Mouse (Mus musculus): ENCODE measurements around the gene Sqstm1. TPM values are rescaled to one million over a fixed set of nuclear protein-coding genes. Genes with fewer than 3 reads are reported as not detected.

Sqstm1 gene
- polyA plus RNA-seq, 1 experiment from 2014 or later, result 193 TPM

DNA sequence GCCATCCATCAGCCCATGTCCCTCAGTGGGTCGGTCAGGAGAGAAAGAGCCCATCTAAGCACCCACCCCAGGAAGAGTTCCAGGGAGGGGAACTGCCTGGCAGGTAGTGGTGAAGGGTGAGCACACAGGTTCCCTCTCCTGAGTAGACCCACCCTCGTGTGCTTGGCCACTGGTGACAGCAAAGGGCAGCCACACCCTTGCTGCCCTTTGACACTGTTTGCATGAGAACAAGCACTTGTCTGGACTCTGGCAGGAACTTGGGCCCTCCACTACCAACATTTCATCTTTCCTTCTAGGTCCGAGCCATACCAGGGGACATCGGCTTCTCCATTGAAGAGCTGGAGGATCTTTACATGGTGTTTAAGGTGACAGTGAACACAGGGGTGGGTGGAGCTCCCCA, 51.3 kb downstream of the Sqstm1 start:
- peaks cover 95% of the 10 kb centered on the region for H3K36me3 ChIP-seq

DNA sequence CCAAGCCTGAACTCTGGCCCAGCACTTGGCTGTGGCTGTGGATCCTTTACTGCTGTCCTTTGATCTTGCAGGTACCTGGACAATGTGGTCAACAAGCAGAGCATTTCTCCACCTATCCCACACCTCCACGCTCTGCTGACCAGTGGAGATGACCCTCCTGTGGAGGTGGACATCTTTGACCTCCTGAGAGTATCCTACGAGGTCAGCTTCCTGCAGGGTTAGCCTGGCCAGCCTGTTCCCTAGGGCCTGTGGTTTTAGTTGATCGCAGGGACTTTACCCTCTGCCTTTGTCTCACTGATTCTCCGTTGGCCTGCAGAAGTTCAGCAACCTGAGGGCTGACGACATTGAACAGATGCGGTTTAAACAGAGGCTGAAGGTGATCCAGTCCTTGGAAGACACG, 52.3 kb downstream of the Sqstm1 start:
- Histone ChIP-seq H3K4me3 (no peak overlapping the region), H3K27ac (no peak overlapping the region), H3K4me2 (no peak overlapping the region), H3K36me3 (peaks cover 95% of the 10 kb centered on the region), H3K27me3 (no peaks in the 10 kb centered on the region), H3K9ac (no peak overlapping the region), H3K9me3 (no peaks in the 10 kb centered on the region), H3K4me1 (no peaks in the 10 kb centered on the region)
- whole genome bisulfite sequencing, result 94% methylated on average over 7 of the region's 7 CpGs
- ATAC-seq (ENCODE audit: insufficient number of reproducible peaks, insufficient read depth, low FRiP score, low TSS enrichment, low read depth), result no peak

More for the DNA sequence above, 51.3 kb downstream of the Sqstm1 start:
- no peak for ATAC-seq (ENCODE audit: insufficient number of reproducible peaks, insufficient read depth, low FRiP score, low TSS enrichment, low read depth)
- Histone ChIP-seq H3K4me1 (no peaks in the 10 kb centered on the region), H3K9me3 (no peaks in the 10 kb centered on the region), H3K27me3 (no peaks in the 10 kb centered on the region), H3K9ac (no peak overlapping the region), H3K27ac (no peak overlapping the region), H3K4me3 (no peak overlapping the region), H3K4me2 (no peak overlapping the region)
- WGBS, result 79% methylated on average over 4 of the region's 4 CpGs

DNA sequence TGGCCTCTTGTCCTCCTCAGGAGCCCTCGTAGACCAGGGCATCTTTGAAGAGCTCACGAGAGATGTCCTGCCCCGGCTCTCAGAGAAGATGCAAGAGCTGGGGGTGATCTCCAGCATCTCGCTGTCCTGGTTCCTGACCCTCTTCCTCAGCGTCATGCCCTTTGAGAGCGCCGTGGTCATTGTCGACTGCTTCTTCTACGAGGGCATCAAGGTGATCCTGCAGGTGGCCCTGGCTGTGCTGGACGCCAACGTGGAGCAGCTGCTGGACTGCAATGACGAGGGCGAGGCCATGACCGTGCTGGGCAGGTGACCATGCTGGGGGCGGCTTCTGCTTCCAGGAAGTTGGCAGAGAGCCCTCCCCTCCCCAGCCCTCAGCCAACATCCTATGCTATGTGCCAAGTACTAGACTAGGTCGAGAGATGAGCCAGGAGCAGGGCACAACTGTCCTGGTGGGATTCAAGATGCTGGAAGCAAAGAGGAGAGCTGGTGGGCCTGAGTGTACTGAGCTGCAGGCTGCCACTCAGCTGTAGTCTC, 53.8 kb downstream of the Sqstm1 start:
- H3K27ac ChIP-seq, result no peak overlapping the region
- H3K4me1 ChIP-seq, result no peaks in the 10 kb centered on the region
- no peak for ATAC-seq (ENCODE audit: insufficient number of reproducible peaks, insufficient read depth, low FRiP score, low TSS enrichment, low read depth)
- no peak overlapping the region for H3K9ac ChIP-seq
- no peaks in the 10 kb centered on the region for H3K9me3 ChIP-seq
- no peak overlapping the region for H3K4me2 ChIP-seq
- WGBS, result 92% methylated on average over 16 of the region's 16 CpGs
- H3K4me3 ChIP-seq, result no peak overlapping the region
- peaks cover 95% of the 10 kb centered on the region for H3K36me3 ChIP-seq
- no peaks in the 10 kb centered on the region for H3K27me3 ChIP-seq

DNA sequence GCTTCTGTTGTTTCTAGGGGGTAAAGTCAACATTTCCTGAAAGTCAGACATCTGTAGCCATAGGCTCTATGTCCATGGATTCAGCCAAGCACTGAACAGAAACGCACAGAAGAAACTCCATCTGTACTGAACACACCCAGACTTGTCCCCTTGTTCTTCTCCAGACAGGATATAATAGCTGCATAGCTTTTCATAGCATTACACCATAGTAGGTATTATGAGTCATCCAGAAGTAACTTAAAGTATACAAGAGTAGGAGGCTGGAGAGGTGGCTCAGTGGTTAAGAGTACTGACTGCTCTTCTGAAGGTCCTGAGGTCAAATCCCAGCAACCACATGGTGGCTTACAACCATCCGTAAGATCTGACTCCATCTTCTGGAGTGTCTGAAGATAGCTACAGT, 54.8 kb downstream of the Sqstm1 start:
- no peaks in the 10 kb centered on the region for H3K27me3 ChIP-seq
- no peaks in the 10 kb centered on the region for H3K4me1 ChIP-seq
- 97% methylated on average over 2 of the region's 2 CpGs for WGBS
- no peak overlapping the region for H3K9ac ChIP-seq
- peaks cover 100% of the 10 kb centered on the region for H3K36me3 ChIP-seq
- no peak overlapping the region for H3K4me2 ChIP-seq
- H3K4me3 ChIP-seq, result no peak overlapping the region
- H3K9me3 ChIP-seq, result no peaks in the 10 kb centered on the region
- H3K27ac ChIP-seq, result no peak overlapping the region
- ATAC-seq (ENCODE audit: insufficient number of reproducible peaks, insufficient read depth, low FRiP score, low TSS enrichment, low read depth), result no peak

DNA sequence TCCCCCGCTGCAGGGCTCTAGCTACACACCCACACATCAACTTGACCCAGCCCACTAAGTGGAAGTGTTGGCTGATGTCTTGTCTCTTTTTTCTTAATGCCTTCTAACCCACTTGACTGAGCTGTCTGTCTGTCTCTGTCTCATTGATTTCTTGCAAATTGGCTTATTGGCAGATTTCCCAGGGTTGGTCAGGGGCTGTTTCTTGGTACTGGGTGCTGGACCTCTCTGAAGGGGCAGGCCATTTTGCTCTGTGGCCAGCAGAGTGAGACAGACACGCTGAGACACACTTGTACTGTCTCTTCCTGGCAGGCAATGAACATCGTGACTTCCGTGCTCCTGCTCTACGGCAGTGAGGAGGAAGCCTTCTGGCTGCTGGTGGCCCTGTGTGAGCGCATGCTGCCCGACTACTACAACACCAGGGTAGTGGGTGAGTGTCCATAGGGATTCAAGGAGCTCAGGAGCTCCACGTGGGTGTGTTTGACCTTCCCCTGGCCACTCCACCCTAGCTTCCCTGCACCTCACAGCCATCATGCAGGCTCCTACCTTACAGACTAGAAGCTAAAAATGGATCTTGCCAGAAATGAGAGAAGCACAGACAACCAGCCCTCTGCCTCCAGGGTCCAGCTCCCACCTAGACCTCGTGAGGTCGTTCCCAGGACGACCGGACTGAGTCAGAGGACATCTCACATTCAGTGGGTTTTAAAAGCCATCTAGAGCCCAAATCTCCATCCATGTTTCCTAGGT, 55.7 kb downstream of the Sqstm1 start:
- H3K4me3 ChIP-seq, result no peak overlapping the region
- H3K27ac ChIP-seq, result no peak overlapping the region
- 81% methylated on average over 12 of the region's 12 CpGs for WGBS
- ATAC-seq (ENCODE audit: insufficient number of reproducible peaks, insufficient read depth, low FRiP score, low TSS enrichment, low read depth), result no peak
- no peaks in the 10 kb centered on the region for H3K9me3 ChIP-seq
- peaks cover 100% of the 10 kb centered on the region for H3K36me3 ChIP-seq
- no peaks in the 10 kb centered on the region for H3K27me3 ChIP-seq
- H3K9ac ChIP-seq, result no peak overlapping the region
- no peaks in the 10 kb centered on the region for H3K4me1 ChIP-seq
- no peak overlapping the region for H3K4me2 ChIP-seq

DNA sequence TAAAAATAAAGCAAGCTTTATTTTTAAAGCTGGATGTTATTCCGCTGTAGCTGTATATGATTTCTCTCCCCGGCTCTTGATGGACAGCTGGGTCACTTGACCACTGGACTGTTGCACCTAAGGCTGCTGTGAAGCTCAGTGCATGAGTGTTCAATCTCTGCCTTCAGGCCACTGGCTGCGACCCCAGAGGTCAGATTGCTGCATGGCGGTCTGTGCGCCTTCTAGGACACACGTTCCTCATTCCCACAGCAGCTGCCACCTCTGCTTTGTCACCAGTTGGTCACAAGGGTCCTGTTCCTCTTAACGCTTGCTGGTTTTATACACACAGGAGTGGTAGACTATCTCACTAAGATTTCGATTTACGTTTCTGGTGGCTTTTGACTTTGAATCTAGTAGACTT, 56.5 kb downstream of the Sqstm1 start:
- H3K9me3 ChIP-seq, result no peaks in the 10 kb centered on the region
- ATAC-seq (ENCODE audit: insufficient number of reproducible peaks, insufficient read depth, low FRiP score, low TSS enrichment, low read depth), result no peak
- peaks cover 100% of the 10 kb centered on the region for H3K36me3 ChIP-seq
- H3K9ac ChIP-seq, result no peak overlapping the region
- no peak overlapping the region for H3K4me3 ChIP-seq
- H3K4me2 ChIP-seq, result no peak overlapping the region
- no peaks in the 10 kb centered on the region for H3K4me1 ChIP-seq
- no peak overlapping the region for H3K27ac ChIP-seq
- no peaks in the 10 kb centered on the region for H3K27me3 ChIP-seq
- WGBS, result 48% methylated on average over 9 of the region's 9 CpGs

DNA sequence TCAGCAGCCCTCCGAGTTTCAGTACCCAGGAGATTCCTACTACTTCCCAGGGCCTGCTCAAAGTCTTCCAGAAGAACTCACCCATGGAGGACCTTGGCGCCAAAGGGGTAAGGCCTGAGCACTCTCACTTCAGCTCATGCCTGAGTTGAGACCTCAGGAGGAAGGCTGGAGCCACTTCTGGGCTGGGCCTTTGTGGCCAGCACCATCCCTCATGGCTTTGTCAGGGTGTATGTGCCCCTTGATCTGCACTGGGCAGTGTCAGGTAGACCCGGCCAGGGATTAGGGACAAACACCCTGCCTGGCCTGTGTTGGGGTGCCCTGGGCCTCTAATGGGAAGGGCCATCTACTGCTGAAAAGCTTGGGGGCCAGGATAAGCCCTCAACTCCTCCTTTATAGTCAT, 59.3 kb downstream of the Sqstm1 start:
- H3K27ac ChIP-seq, result no peak overlapping the region
- no peak overlapping the region for H3K4me2 ChIP-seq
- no peak for ATAC-seq (ENCODE audit: insufficient number of reproducible peaks, insufficient read depth, low FRiP score, low TSS enrichment, low read depth)
- H3K9me3 ChIP-seq, result no peaks in the 10 kb centered on the region
- H3K27me3 ChIP-seq, result no peaks in the 10 kb centered on the region
- WGBS, result 83% methylated on average over 3 of the region's 3 CpGs
- H3K36me3 ChIP-seq, result peaks cover 99% of the 10 kb centered on the region
- H3K4me1 ChIP-seq, result no peaks in the 10 kb centered on the region
- H3K4me3 ChIP-seq, result no peak overlapping the region
- no peak overlapping the region for H3K9ac ChIP-seq

DNA sequence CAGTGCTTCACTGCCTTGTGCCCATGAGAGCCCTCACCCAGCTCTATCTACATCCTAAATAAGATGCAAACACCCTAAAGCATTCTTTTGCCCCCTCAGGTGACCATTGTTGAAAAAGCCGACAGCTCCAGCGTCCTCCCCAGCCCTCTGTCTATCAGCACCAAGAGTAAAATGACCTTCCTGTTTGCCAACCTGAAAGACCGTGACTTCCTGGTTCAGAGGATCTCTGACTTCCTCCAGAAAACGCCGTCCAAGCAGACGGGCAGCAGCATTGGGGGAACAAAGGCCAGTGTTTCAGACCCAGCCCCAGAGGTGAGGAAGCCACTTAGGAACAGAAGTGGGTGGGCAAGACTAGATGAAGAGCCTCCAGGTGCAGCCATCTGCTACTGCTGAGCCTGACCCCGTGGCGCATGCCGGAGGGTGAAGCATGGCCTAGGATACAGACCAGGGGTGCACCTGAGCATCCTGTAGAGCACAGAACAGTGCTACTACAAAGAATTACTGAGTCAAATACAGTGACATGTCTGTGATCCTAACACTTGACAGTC, 61.0 kb downstream of the Sqstm1 start:
- H3K27me3 ChIP-seq, result no peaks in the 10 kb centered on the region
- 75% methylated on average over 9 of the region's 9 CpGs for WGBS
- peaks cover 99% of the 10 kb centered on the region for H3K36me3 ChIP-seq
- no peaks in the 10 kb centered on the region for H3K4me1 ChIP-seq
- H3K4me2 ChIP-seq, result no peak overlapping the region
- H3K4me3 ChIP-seq, result no peak overlapping the region
- H3K9ac ChIP-seq, result no peak overlapping the region
- ATAC-seq (ENCODE audit: insufficient number of reproducible peaks, insufficient read depth, low FRiP score, low TSS enrichment, low read depth), result no peak
- no peaks in the 10 kb centered on the region for H3K9me3 ChIP-seq
- no peak overlapping the region for H3K27ac ChIP-seq

Small RNA genes within 50 kb of the gene (microRNA-seq; reads per million reads assigned to microRNA genes)
- not detected for gene Mir6919

Other genes with a start within 250 kb of the Sqstm1 start
- gene Rnf130, start 185.5 kb downstream of the Sqstm1 start, polyA plus RNA-seq (2015; fragmentation: Nextera tagmentation; extraction: Ambion mirVana), result 75.4 and 91.9 TPM in 2 replicates
- 44.9 and 47.8 TPM in 2 replicates for gene Tbc1d9b, start 79.4 kb downstream of the Sqstm1 start, polyA plus RNA-seq (2015; fragmentation: Nextera tagmentation; extraction: Ambion mirVana)
- 18.0 and 22.9 TPM in 2 replicates for gene Mrnip, start 36.4 kb downstream of the Sqstm1 start, polyA plus RNA-seq (2015; fragmentation: Nextera tagmentation; extraction: Ambion mirVana)
- gene Mgat4b, start 63 bp upstream of the Sqstm1 start, polyA plus RNA-seq (2015; fragmentation: Nextera tagmentation; extraction: Ambion mirVana), result 15.8 and 21.5 TPM in 2 replicates
- 1.7 and 1.8 TPM in 2 replicates for gene Ltc4s, start 27.8 kb upstream of the Sqstm1 start, polyA plus RNA-seq (2015; fragmentation: Nextera tagmentation; extraction: Ambion mirVana)
- 7.1 and 8.1 TPM in 2 replicates for gene Maml1, start 81.5 kb upstream of the Sqstm1 start, polyA plus RNA-seq (2015; fragmentation: Nextera tagmentation; extraction: Ambion mirVana)
- gene Canx, start 114.8 kb upstream of the Sqstm1 start, polyA plus RNA-seq (2015; fragmentation: Nextera tagmentation; extraction: Ambion mirVana), result 289 and 322 TPM in 2 replicates
- gene Cby3, start 143.6 kb upstream of the Sqstm1 start, polyA plus RNA-seq (2015; fragmentation: Nextera tagmentation; extraction: Ambion mirVana), result 0.52 and 0.54 TPM in 2 replicates
- 541 and 593 TPM in 2 replicates for gene Hnrnph1, start 166.2 kb upstream of the Sqstm1 start, polyA plus RNA-seq (2015; fragmentation: Nextera tagmentation; extraction: Ambion mirVana)
- 25.3 and 28.2 TPM in 2 replicates for gene Rufy1, start 220.3 kb upstream of the Sqstm1 start, polyA plus RNA-seq (2015; fragmentation: Nextera tagmentation; extraction: Ambion mirVana)

Data from embryonic facial prominence, embryonic 13.5 days (tissue).